Mouse (Mus musculus): ENCODE measurements around the gene Gtf3c6. TPM values are rescaled to one million over a fixed set of nuclear protein-coding genes. Genes with fewer than 3 reads are reported as not detected.
A peak's percentile ranks its signal among the peaks of the same experiment; 100 is the strongest.

Gtf3c6 gene
- polyA plus RNA-seq, 1 experiment from 2014 or later = 77.2 TPM

GRCm38 (mm10) chr10:40256716-40257115 lies 1.2 kb downstream of the Gtf3c6 start:
- peak overlapping the region; percentile 87 for H3K4me3 ChIP-seq
- ATAC-seq (ENCODE audit: low FRiP score, low read depth) = peak; percentile 81
- peaks cover 16% of the 10 kb centered on the region for H3K4me1 ChIP-seq (replicated peaks)
- H3K27me3 ChIP-seq = no peaks in the 10 kb centered on the region
- no peaks in the 10 kb centered on the region for H3K9me3 ChIP-seq
- peak overlapping the region; percentile 85 for H3K9ac ChIP-seq
- H3K36me3 ChIP-seq = peaks cover 18% of the 10 kb centered on the region
- WGBS = 4% methylated on average over 5 of the region's 5 CpGs
- peak overlapping the region; percentile 71 for H3K4me2 ChIP-seq
- H3K27ac ChIP-seq (replicated peaks) = peak overlapping the region; percentile 96

GRCm38 (mm10) chr10:40250969-40251368 lies 6.9 kb downstream of the Gtf3c6 start:
- no peak overlapping the region for H3K27ac ChIP-seq (replicated peaks)
- WGBS = 95% methylated on average over 6 of the region's 6 CpGs
- no peaks in the 10 kb centered on the region for H3K27me3 ChIP-seq
- H3K9ac ChIP-seq = no peak overlapping the region
- H3K9me3 ChIP-seq = no peaks in the 10 kb centered on the region
- H3K4me1 ChIP-seq (replicated peaks) = peaks cover 8% of the 10 kb centered on the region
- H3K36me3 ChIP-seq = peaks cover 51% of the 10 kb centered on the region
- ATAC-seq (ENCODE audit: low FRiP score, low read depth) = no peak
- no peak overlapping the region for H3K4me3 ChIP-seq
- no peak overlapping the region for H3K4me2 ChIP-seq

GRCm38 (mm10) chr10:40249625-40250024 lies 8.3 kb downstream of the Gtf3c6 start:
- Histone ChIP-seq H3K9ac (no peak overlapping the region), H3K27ac (replicated peaks) (no peak overlapping the region), H3K36me3 (peaks cover 51% of the 10 kb centered on the region), H3K9me3 (no peaks in the 10 kb centered on the region), H3K4me3 (no peak overlapping the region), H3K27me3 (no peaks in the 10 kb centered on the region), H3K4me1 (replicated peaks) (peaks cover 15% of the 10 kb centered on the region), H3K4me2 (no peak overlapping the region)
- ATAC-seq (ENCODE audit: low FRiP score, low read depth) = no peak
- WGBS = 87% methylated on average over 9 of the region's 9 CpGs

- Histone ChIP-seq H3K4me1 (replicated peaks) (peaks cover 15% of the 10 kb centered on the region), H3K27ac (replicated peaks) (peak overlapping the region; percentile 84), H3K9me3 (no peaks in the 10 kb centered on the region), H3K4me2 (peak overlapping the region; percentile 79), H3K4me3 (peak overlapping the region; percentile 82), H3K36me3 (peaks cover 51% of the 10 kb centered on the region), H3K27me3 (no peaks in the 10 kb centered on the region), H3K9ac (peak overlapping the region; percentile 24; the same call in 1 of the 2 replicates)
- 32% methylated on average over 11 of the region's 11 CpGs for WGBS
- peak; percentile 32; the same call in 1 of the 2 replicates for ATAC-seq (ENCODE audit: low FRiP score, low read depth)
These were observed 10.7 kb downstream of the Gtf3c6 start for GRCm38 (mm10) chr10:40247166-40247716.

- peak within 1 kb of the TSS; percentile 79 for H3K4me2 ChIP-seq
- peaks cover 49% of the 10 kb centered on the region for H3K36me3 ChIP-seq
- H3K4me3 ChIP-seq = peak within 1 kb of the TSS; percentile 82
- peak within 1 kb of the TSS; percentile 57 for H3K9ac ChIP-seq
- H3K4me1 ChIP-seq (replicated peaks) = peaks cover 15% of the 10 kb centered on the region
- WGBS = under 1% methylated on average over 54 of the region's 54 CpGs
- no peaks in the 10 kb centered on the region for H3K27me3 ChIP-seq
- H3K27ac ChIP-seq (replicated peaks) = peak within 1 kb of the TSS; percentile 84
- ATAC-seq (ENCODE audit: low FRiP score, low read depth) = peak; percentile 94
- H3K9me3 ChIP-seq = no peaks in the 10 kb centered on the region
These were observed 11.3 kb downstream of the Gtf3c6 start, which contains the start of gene Rpf2 for GRCm38 (mm10) chr10:40246374-40247165. TSS of gene Rpf2 (minus strand) at chr10:40247036.

GRCm38 (mm10) chr10:40237826-40238225 lies 20.1 kb downstream of the Gtf3c6 start:
- Histone ChIP-seq H3K36me3 (peaks cover 53% of the 10 kb centered on the region), H3K27me3 (no peaks in the 10 kb centered on the region), H3K4me2 (no peak overlapping the region), H3K4me1 (replicated peaks) (no peaks in the 10 kb centered on the region), H3K9ac (no peak overlapping the region), H3K27ac (replicated peaks) (no peak overlapping the region), H3K9me3 (no peaks in the 10 kb centered on the region), H3K4me3 (no peak overlapping the region)
- no peak for ATAC-seq (ENCODE audit: low FRiP score, low read depth)
- WGBS = 97% methylated on average over 5 of the region's 5 CpGs

- no peaks in the 10 kb centered on the region for H3K27me3 ChIP-seq
These were observed 24.7 kb downstream of the Gtf3c6 start for GRCm38 (mm10) chr10:40233241-40233640.

GRCm38 (mm10) chr10:40232442-40232841 lies 25.5 kb downstream of the Gtf3c6 start:
- Histone ChIP-seq H3K9ac (no peak overlapping the region), H3K4me1 (replicated peaks) (no peaks in the 10 kb centered on the region), H3K9me3 (no peaks in the 10 kb centered on the region), H3K4me2 (no peak overlapping the region), H3K4me3 (no peak overlapping the region), H3K36me3 (peaks cover 42% of the 10 kb centered on the region), H3K27me3 (no peaks in the 10 kb centered on the region), H3K27ac (replicated peaks) (no peak overlapping the region)
- WGBS = 90% methylated on average over 7 of the region's 7 CpGs
- no peak for ATAC-seq (ENCODE audit: low FRiP score, low read depth)

More at GRCm38 (mm10) chr10:40233241-40233640, 24.7 kb downstream of the Gtf3c6 start:
- H3K4me1 ChIP-seq (replicated peaks) = no peaks in the 10 kb centered on the region
- 90% methylated on average over 3 of the region's 3 CpGs for WGBS
- no peak overlapping the region for H3K27ac ChIP-seq (replicated peaks)
- peaks cover 47% of the 10 kb centered on the region for H3K36me3 ChIP-seq
- no peak overlapping the region for H3K4me2 ChIP-seq
- no peak for ATAC-seq (ENCODE audit: low FRiP score, low read depth)
- no peak overlapping the region for H3K4me3 ChIP-seq
- H3K9me3 ChIP-seq = no peaks in the 10 kb centered on the region
- H3K9ac ChIP-seq = no peak overlapping the region

- peaks cover 51% of the 10 kb centered on the region for H3K36me3 ChIP-seq
- H3K4me3 ChIP-seq = no peak overlapping the region
- 100% methylated on average over 1 of the region's 1 CpGs for WGBS
- H3K9me3 ChIP-seq = no peaks in the 10 kb centered on the region
- no peaks in the 10 kb centered on the region for H3K27me3 ChIP-seq
- no peak for ATAC-seq (ENCODE audit: low FRiP score, low read depth)
- H3K4me1 ChIP-seq (replicated peaks) = no peaks in the 10 kb centered on the region
- H3K9ac ChIP-seq = no peak overlapping the region
- H3K4me2 ChIP-seq = no peak overlapping the region
- H3K27ac ChIP-seq (replicated peaks) = no peak overlapping the region
These were observed 28.2 kb downstream of the Gtf3c6 start for GRCm38 (mm10) chr10:40229725-40230124.

- no peak overlapping the region for H3K4me3 ChIP-seq
- H3K9me3 ChIP-seq = no peaks in the 10 kb centered on the region
- H3K9ac ChIP-seq = no peak overlapping the region
- H3K27ac ChIP-seq (replicated peaks) = no peak overlapping the region
- WGBS = 73% methylated on average over 4 of the region's 4 CpGs
- H3K4me1 ChIP-seq (replicated peaks) = no peaks in the 10 kb centered on the region
- peaks cover 56% of the 10 kb centered on the region for H3K36me3 ChIP-seq
- H3K27me3 ChIP-seq = no peaks in the 10 kb centered on the region
- no peak for ATAC-seq (ENCODE audit: low FRiP score, low read depth)
- no peak overlapping the region for H3K4me2 ChIP-seq
These were observed 30.1 kb downstream of the Gtf3c6 start for GRCm38 (mm10) chr10:40227660-40228303.

- Histone ChIP-seq H3K36me3 (peaks cover 15% of the 10 kb centered on the region), H3K27me3 (no peaks in the 10 kb centered on the region), H3K9ac (no peak overlapping the region), H3K27ac (replicated peaks) (no peak overlapping the region), H3K4me3 (no peak overlapping the region), H3K4me1 (replicated peaks) (no peaks in the 10 kb centered on the region), H3K4me2 (no peak overlapping the region), H3K9me3 (no peaks in the 10 kb centered on the region)
- WGBS = 76% methylated on average over 3 of the region's 3 CpGs
- no peak for ATAC-seq (ENCODE audit: low FRiP score, low read depth)
These were observed 39.0 kb downstream of the Gtf3c6 start for GRCm38 (mm10) chr10:40218874-40219273.

All from hindbrain, embryonic 15.5 days (tissue).